Mouse (Mus musculus) lung, postnatal 0 days (tissue): Measurements from ENCODE around the gene Gclc. TPM values are rescaled to one million over a fixed set of nuclear protein-coding genes. Genes with fewer than 3 reads are reported as not detected.
A peak's percentile ranks its signal among the peaks of the same experiment; 100 is the strongest.

Source experiments
- ATAC-seq: fragments of 200-750 bp; cut with Nextera tagmentation; 2 replicates; pipeline ENCODE4 v1.8.0; 2017; ENCODE audit warnings: moderate library complexity
- DNase-seq: peaks from one replicate; pipeline ENCODE4 v3.0.0-alpha.2; 2016; ENCODE audit warnings: low spot score
- H3K27ac ChIP-seq: fragments of 300-500 bp; sonication (generic); 2 replicates; pipeline ENCODE4 v1.5.1; 2014; ENCODE audit warnings: antibody characterized with exemption, mild to moderate bottlenecking, low read length, mixed read lengths
- H3K27me3 ChIP-seq: fragments of 300-500 bp; sonication (generic); replicated peaks from 2 replicates; pipeline ENCODE4 v1.6.1; 2014; ENCODE audit warnings: low read length, mixed read lengths; ENCODE audit not compliant: insufficient read depth
- H3K36me3 ChIP-seq: fragments of 300-500 bp; sonication (generic); 2 replicates; pipeline ENCODE4 v1.6.1; 2014; ENCODE audit warnings: low read length, mixed read lengths; ENCODE audit not compliant: insufficient read depth
- H3K4me1 ChIP-seq: fragments of 300-500 bp; sonication (generic); 2 replicates; pipeline ENCODE4 v1.6.1; 2014; ENCODE audit warnings: antibody characterized with exemption, low read depth, low read length, mixed read lengths; ENCODE audit not compliant: insufficient read depth
- H3K4me2 ChIP-seq: fragments of 300-500 bp; sonication (generic); replicated peaks from 2 replicates; pipeline ENCODE4 v1.6.1; 2014; ENCODE audit warnings: low read depth, mild to moderate bottlenecking, low read length, moderate library complexity, mixed read lengths
- H3K4me3 ChIP-seq: fragments of 300-500 bp; sonication (generic); 2 replicates; pipeline ENCODE4 v1.5.1; 2014; ENCODE audit warnings: low read depth, low read length
- H3K9ac ChIP-seq: fragments of 300-500 bp; sonication (generic); replicated peaks from 2 replicates; pipeline ENCODE4 v1.6.1; 2014; ENCODE audit warnings: low read depth, mild to moderate bottlenecking
- H3K9me3 ChIP-seq: fragments of 300-500 bp; sonication (generic); 2 replicates; pipeline ENCODE4 v1.6.1; 2016; ENCODE audit warnings: low read length, mixed read lengths
- CTCF ChIP-seq: IDR thresholded peaks from 2 replicates; pipeline ENCODE4 v1.5.1; 2016; ENCODE audit warnings: antibody characterized with exemption, mild to moderate bottlenecking
- EP300 ChIP-seq: IDR thresholded peaks from 2 replicates; pipeline ENCODE4 v1.6.1; 2016; ENCODE audit warnings: antibody characterized with exemption, mild to moderate bottlenecking, control low read depth
- WGBS: fragments of 180-500 bp; shearing (Covaris S2); extraction: QIAGEN DNeasy Blood & Tissue Kit; methylation state at CpG from one replicate; pipeline ENCODE4 v1.1.7; 2014; 5-methylcytosine and 5-hydroxymethylcytosine counted together
- polyA plus RNA-seq: library from polyadenylated mRNA; unstranded; fragments of >200 nt; fragmentation: Nextera tagmentation; extraction: Ambion mirVana; gene quantifications from 2 replicates; pipeline ENCODE4 v1.2.1, GENCODE M21; 2015

The Gclc gene
- polyA plus RNA-seq, 1 experiment from 2014 or later = 40.8 TPM

DNA sequence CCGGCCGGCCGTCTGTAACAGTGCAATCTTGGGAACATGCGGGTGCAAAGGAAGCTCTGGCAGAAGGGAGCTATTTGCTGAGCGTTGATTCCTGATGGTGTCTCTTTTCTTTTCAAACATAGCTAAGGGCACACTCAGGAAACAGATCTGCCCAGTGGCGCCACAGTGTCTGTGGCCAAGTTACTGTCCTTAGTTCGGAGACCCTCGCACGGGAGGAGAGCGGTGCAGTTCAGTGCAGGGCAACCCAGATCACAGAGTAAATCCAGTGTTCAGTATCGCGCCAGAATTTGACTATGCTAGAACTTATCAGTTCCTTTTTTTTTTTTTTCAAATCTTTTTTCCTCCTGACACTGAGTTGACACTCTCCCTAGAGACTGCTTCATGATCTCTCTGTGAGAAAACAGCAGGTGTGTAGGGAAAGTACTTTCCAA, 3.2 kb upstream of the Gclc start:
- peak overlapping the region; percentile 83 for H3K4me2 ChIP-seq
- no peaks in the 10 kb centered on the region for H3K4me1 ChIP-seq
- no peaks in the 10 kb centered on the region for H3K36me3 ChIP-seq
- H3K9me3 ChIP-seq = no peaks in the 10 kb centered on the region
- peak overlapping the region; percentile 96 for H3K27ac ChIP-seq
- WGBS = 0% methylated on average over 12 of the region's 12 CpGs
- peak overlapping the region; percentile 59 for H3K4me3 ChIP-seq
- no peaks in the 10 kb centered on the region for H3K27me3 ChIP-seq
- TF ChIP-seq EP300 (no peak), CTCF (no peak)
- ATAC-seq = no peak
- DNase-seq = no peak
- H3K9ac ChIP-seq = peak overlapping the region; percentile 61

DNA sequence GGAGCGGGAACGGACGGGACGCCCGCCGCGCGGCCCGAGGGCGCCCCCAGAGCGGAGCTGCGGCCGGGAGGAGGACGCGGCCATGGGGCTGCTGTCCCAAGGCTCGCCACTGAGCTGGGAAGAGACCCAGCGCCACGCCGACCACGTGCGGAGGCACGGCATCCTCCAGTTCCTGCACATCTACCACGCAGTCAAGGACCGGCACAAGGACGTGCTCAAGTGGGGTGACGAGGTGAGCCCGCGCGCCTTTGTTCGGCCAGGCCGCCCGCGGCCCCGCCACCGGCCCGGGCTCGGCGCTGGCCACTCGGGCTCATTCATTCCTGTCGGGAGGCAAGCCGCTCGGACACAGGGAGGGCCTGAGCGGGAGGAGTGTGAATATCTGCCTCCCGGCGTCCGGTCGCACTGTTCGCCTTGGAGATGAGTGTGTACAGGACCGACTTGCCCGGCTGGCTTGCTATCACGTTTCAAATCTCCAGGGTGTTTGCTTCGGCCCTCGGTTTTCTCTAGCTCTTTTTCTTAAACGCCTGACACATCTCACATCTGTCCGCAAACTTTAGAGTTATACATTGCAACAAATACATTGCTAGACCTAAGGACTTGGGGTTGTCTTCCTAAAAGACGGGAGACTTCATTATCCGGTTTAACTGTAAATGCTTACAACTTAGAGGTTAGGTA, 530 bp downstream of the Gclc start:
- H3K9me3 ChIP-seq = no peaks in the 10 kb centered on the region
- peak; percentile 47 for TF ChIP-seq CTCF
- no peak for TF ChIP-seq EP300
- H3K4me1 ChIP-seq = no peaks in the 10 kb centered on the region
- peak; percentile 88 for DNase-seq
- no peaks in the 10 kb centered on the region for H3K36me3 ChIP-seq
- 2% methylated on average over 41 of the region's 57 CpGs for WGBS
- peak; percentile 81 for ATAC-seq
- peak overlapping the region; percentile 96 for H3K27ac ChIP-seq
- no peaks in the 10 kb centered on the region for H3K27me3 ChIP-seq
- peak overlapping the region; percentile 93 for H3K4me2 ChIP-seq
- peak overlapping the region; percentile 78 for H3K4me3 ChIP-seq
- peak overlapping the region; percentile 68 for H3K9ac ChIP-seq

DNA sequence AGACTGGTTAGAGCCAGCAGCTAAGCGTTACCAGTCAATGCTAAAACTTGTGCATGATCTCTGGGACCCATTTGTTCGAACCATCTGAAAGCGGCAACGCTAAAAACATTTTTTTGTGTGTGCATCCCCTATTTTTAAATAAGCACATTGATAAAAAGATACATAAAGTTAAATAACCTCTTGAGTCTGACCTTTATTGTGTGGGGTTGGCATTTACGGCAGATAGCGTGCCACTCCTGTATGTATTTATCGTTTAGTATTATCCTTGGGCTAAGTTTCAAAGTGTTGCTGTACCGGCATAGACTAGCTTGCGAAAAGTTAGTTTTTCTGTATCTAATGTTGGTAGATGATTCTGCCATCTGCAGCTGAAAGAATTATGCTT, 1.1 kb downstream of the Gclc start:
- DNase-seq (no peak), ATAC-seq (no peak)
- TF ChIP-seq EP300 (no peak), CTCF (no peak)
- Histone ChIP-seq H3K36me3 (no peaks in the 10 kb centered on the region), H3K27me3 (no peaks in the 10 kb centered on the region), H3K4me2 (peak overlapping the region; percentile 93), H3K27ac (peak overlapping the region; percentile 96), H3K4me1 (no peaks in the 10 kb centered on the region), H3K4me3 (peak overlapping the region; percentile 78), H3K9me3 (no peaks in the 10 kb centered on the region), H3K9ac (peak overlapping the region; percentile 68)
- 10% methylated on average over 9 of the region's 9 CpGs for WGBS

DNA sequence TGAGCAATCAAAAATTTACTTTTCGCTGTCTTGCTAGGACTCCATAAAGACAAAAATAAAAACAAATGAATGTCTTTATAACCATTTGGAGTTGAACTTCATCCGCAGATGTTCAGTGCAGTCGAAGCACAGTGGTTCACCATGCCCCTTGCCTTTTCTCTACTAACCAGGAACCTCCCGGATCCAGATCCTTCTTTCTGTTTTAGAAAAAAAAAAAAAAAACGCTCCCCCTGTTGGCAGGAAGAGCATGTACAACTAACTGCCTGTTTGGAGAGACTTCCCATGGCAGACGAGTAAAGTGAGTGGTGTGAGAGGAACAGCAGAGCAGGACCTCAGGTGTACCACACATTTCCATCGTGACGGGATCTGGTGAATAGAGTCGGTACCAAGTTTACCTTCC, 1.7 kb downstream of the Gclc start:
- Histone ChIP-seq H3K4me2 (peak overlapping the region; percentile 93), H3K4me3 (peak overlapping the region; percentile 78), H3K27ac (no peak overlapping the region), H3K27me3 (no peaks in the 10 kb centered on the region), H3K9me3 (no peaks in the 10 kb centered on the region), H3K36me3 (no peaks in the 10 kb centered on the region), H3K9ac (no peak overlapping the region), H3K4me1 (no peaks in the 10 kb centered on the region)
- WGBS = 19% methylated on average over 9 of the region's 9 CpGs
- ATAC-seq = no peak
- DNase-seq = peak; percentile 85
- TF ChIP-seq EP300 = no peak
- TF ChIP-seq CTCF = peak; percentile 74

DNA sequence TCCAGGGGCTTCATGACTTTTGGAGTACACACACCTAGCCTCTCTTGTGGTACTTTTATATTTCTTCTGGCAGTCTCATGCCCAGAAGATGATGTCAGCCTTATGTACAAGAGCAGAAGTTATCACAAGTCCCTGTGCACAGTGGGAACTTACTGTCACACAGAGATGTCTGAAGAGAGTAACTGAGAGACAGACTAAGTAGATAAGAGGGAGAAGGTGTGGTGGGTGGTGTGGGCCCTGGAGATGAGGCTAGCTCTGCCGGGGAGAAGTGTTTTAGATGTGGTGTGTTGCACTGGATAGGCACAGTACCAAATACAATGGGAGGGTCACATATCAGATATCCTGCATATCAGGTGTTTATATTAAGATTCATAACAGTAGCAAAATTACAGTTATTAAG, 3.0 kb downstream of the Gclc start:
- WGBS = 61% methylated on average over 1 of the region's 1 CpGs
- Histone ChIP-seq H3K9me3 (no peaks in the 10 kb centered on the region), H3K36me3 (no peaks in the 10 kb centered on the region), H3K4me3 (no peak overlapping the region), H3K4me2 (no peak overlapping the region), H3K27me3 (no peaks in the 10 kb centered on the region), H3K4me1 (no peaks in the 10 kb centered on the region), H3K9ac (no peak overlapping the region), H3K27ac (no peak overlapping the region)
- TF ChIP-seq CTCF (no peak), EP300 (no peak)
- DNase-seq (no peak), ATAC-seq (no peak)

DNA sequence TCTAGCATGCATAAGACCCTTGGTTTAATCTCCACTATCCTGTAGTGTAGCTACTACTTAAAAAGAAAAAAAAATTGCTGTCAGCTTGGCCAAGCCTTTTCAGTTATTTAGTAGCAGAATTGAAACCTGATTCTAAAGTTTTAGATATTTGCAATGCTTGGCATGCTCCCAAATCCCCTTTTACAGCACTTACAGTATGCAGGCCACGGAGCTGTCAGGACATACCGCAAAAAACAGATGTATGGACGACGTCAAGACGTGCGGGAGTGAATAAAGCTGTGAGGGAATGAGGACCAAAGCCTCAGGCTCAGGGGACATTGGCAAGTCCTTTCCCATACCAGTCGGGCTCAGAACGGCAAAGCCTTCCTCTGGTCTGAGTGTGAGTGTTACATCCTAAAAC, 4.1 kb downstream of the Gclc start:
- TF ChIP-seq CTCF = no peak
- TF ChIP-seq EP300 = no peak
- Histone ChIP-seq H3K9me3 (no peaks in the 10 kb centered on the region), H3K27ac (no peak overlapping the region), H3K9ac (no peak overlapping the region), H3K4me1 (no peaks in the 10 kb centered on the region), H3K36me3 (no peaks in the 10 kb centered on the region), H3K27me3 (no peaks in the 10 kb centered on the region), H3K4me2 (no peak overlapping the region), H3K4me3 (no peak overlapping the region)
- 40% methylated on average over 8 of the region's 8 CpGs for WGBS
- ATAC-seq (no peak), DNase-seq (no peak)
